Mouse (Mus musculus): ENCODE measurements around the gene 1810010D01Rik. TPM values are rescaled to one million over a fixed set of nuclear protein-coding genes. Genes with fewer than 3 reads are reported as not detected.

The 1810010D01Rik gene
- polyA plus RNA-seq, 1 experiment from 2014 or later, result 0.34 TPM

Other genes with a start within 250 kb of the 1810010D01Rik start
- gene Tpcn2, start 75.9 kb upstream of the 1810010D01Rik start, polyA plus RNA-seq (2015; fragmentation: Nextera tagmentation; extraction: Ambion mirVana), result 2.9 and 3.4 TPM in 2 replicates
- gene Mrgprf, start 92.7 kb upstream of the 1810010D01Rik start, polyA plus RNA-seq (2015; fragmentation: Nextera tagmentation; extraction: Ambion mirVana), result 2.0 and 2.2 TPM in 2 replicates
- not detected in 2 replicates for gene Mrgprd, start 106.7 kb upstream of the 1810010D01Rik start, polyA plus RNA-seq (2015; fragmentation: Nextera tagmentation; extraction: Ambion mirVana)